Comparison of ENCODE assay signal across 8 mouse cellular contexts in the genomic region with DNA sequence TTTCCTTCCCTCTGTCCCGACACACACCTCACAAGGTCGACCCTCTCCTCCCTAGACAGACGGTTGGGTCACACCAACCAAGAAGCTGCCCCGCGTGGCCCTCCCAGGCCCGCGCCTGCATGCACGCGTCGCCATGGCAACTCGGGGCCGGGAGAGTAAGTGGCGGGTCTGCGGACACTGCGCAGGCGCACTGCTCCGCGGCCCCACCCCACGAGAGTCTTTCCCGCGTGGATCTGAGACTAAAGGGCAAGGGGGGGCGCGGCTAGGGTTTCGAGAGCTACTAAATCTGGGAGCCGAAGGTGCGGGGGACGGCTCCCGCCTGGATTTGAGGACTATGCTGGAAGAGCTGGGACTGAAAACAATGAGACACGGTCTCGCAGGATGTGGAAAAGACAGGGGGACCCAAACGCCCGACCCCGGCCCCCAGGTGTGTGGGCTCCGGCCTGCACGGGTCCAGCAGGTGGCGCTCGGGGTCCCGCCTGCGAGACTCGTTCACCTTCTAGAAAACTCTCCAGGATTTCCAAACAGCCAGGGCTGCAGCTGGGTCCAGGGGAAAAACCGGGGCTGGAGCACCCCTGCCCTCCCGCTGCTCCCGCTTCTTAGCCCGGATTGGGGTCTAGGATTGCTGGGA. TPM values are rescaled to one million over a fixed set of nuclear protein-coding genes. Genes with fewer than 3 reads are reported as not detected.
DNase-seq lines count a peak whose midpoint lies in the region; ATAC-seq and TF ChIP-seq lines count a peak whose summit lies in the region.

No protein-coding gene starts in this region.

- intact Hi-C loops in heart, postnatal 14 days (cut with DNase I) = loop anchor here (2.0 kb wide), 2 partner anchors 28 to 68 kb away; no protein-coding TSS in a partner anchor

- no peaks in the 10 kb centered on the region for H3K79me2 ChIP-seq in CH12.LX (replicated peaks; ENCODE audit: control insufficient read depth, extremely low read depth, insufficient read depth, poor library complexity, severe bottlenecking)

- no peaks in the 10 kb centered on the region for H3K36me3 ChIP-seq in CH12.LX (replicated peaks in 1 of 2; ENCODE audit: control insufficient read depth in 1 of 2, insufficient read depth in 1 of 2, low read length in 1 of 2)
- no peaks in the 10 kb centered on the region for H3K36me3 ChIP-seq in forebrain, embryonic 14.5 days (ENCODE audit: control insufficient read depth, insufficient read depth, low read length)
- no peaks in the 10 kb centered on the region for H3K36me3 ChIP-seq in lung, embryonic 14.5 days (ENCODE audit: insufficient read depth)

- peak; percentile 35 for TF ChIP-seq RAD21 in CH12.LX (IDR thresholded peaks at IDR 0.05; ENCODE audit: low read depth, low read length)

- peak overlapping the region; percentile 30; the same call in 1 of the 2 replicates for H3K9ac ChIP-seq in CH12.LX (ENCODE audit: insufficient read depth, low read depth)
- peak overlapping the region; percentile 75 for H3K9ac ChIP-seq in forebrain, embryonic 14.5 days (ENCODE audit: low read length)
- peak overlapping the region; percentile 71 for H3K9ac ChIP-seq in lung, embryonic 14.5 days

- in situ Hi-C loops in CH12.LX (cut with MboI; ENCODE audit: low pct_ligation_motif_present, low pct_unique_long_range_greater_than_20kb, low sequenced_read_pairs) = no loop called here

- peak overlapping the region in 1 of 3 experiments; percentile 43 for H3K4me3 ChIP-seq in CH12.LX (replicated peaks in 1 of 3; ENCODE audit: low read depth in 2 of 3, low read length in 2 of 3, poor library complexity in 1 of 3)
- peak overlapping the region; percentile 45 for H3K4me3 ChIP-seq in forebrain, embryonic 14.5 days (ENCODE audit: low read depth, low read length)
- peak overlapping the region; percentile 43 for H3K4me3 ChIP-seq in lung, embryonic 14.5 days (ENCODE audit: low read depth, low read length)

- TF ChIP-seq POLR2A in CH12.LX (IDR thresholded peaks at IDR 0.05; ENCODE audit: low read depth, low read length) = no peak

- no peak for TF ChIP-seq EP300 in CH12.LX (IDR thresholded peaks at IDR 0.05; ENCODE audit: low read length)

- H3K4me1 ChIP-seq in CH12.LX (ENCODE audit: control insufficient read depth in 1 of 2, insufficient read depth in 2 of 2) = peaks cover 9 to 14% of the 10 kb centered on the region in 2 experiments
- H3K4me1 ChIP-seq in forebrain, embryonic 14.5 days (ENCODE audit: control insufficient read depth, insufficient read depth, low read length) = peaks cover 46% of the 10 kb centered on the region
- H3K4me1 ChIP-seq in lung, embryonic 14.5 days (ENCODE audit: insufficient read depth) = no peaks in the 10 kb centered on the region

- TF ChIP-seq CTCF in CH12.LX (conservative IDR thresholded peaks at IDR 0.05 in 1 of 2, IDR thresholded peaks at IDR 0.05 in 1 of 2; ENCODE audit: low read depth in 2 of 2, low read length in 2 of 2) = peak in 1 of 2 experiments; percentile 78; a peak in 2 of 4 replicates
- peak; percentile 59 for TF ChIP-seq CTCF in lung, embryonic 14.5 days (IDR thresholded peaks at IDR 0.05; ENCODE audit: low read depth)

- dilution Hi-C loops in CH12.LX (cut with MboI; ENCODE audit: extremely low pct_ligation_motif_present, extremely low pct_unique_long_range_greater_than_20kb, low sequenced_read_pairs) = no loop called here

- H3K27me3 ChIP-seq in CH12.LX (replicated peaks) = peaks cover 52% of the 10 kb centered on the region
- H3K27me3 ChIP-seq in forebrain, embryonic 14.5 days (replicated peaks; ENCODE audit: control insufficient read depth, insufficient read depth, low read length) = no peaks in the 10 kb centered on the region
- H3K27me3 ChIP-seq in lung, embryonic 14.5 days (ENCODE audit: insufficient read depth, low read length) = 0 out of 2 replicates have a peak, but pooled peaks cover 4% of the 10 kb centered on the region

- peak; percentile 51 for DNase-seq in CH12.LX (ENCODE audit: extremely low read depth)
- DNase-seq in cerebellum, adult 11 months = peak; percentile 68
- DNase-seq in forebrain, embryonic 14.5 days (ENCODE audit: low spot score) = peak; percentile 88
- peak; percentile 74 to 83 for DNase-seq in heart, postnatal 14 days
- DNase-seq in layer of hippocampus, adult 8-10 months (ENCODE audit: low spot score in 2 of 2) = peak; percentile 63 to 74
- peak; percentile 89 for DNase-seq in lung, embryonic 14.5 days
- DNase-seq in ovary, postnatal 10 days (ENCODE audit: low spot score) = peak; percentile 67
- DNase-seq in thymus, postnatal 10 days (ENCODE audit: low spot score in 2 of 2) = peak; percentile 71 to 88

- H3K9me3 ChIP-seq in CH12.LX (replicated peaks; ENCODE audit: low read length) = no peaks in the 10 kb centered on the region
- H3K9me3 ChIP-seq in forebrain, embryonic 14.5 days (replicated peaks; ENCODE audit: control insufficient read depth, low read length) = no peaks in the 10 kb centered on the region
- H3K9me3 ChIP-seq in lung, embryonic 14.5 days (ENCODE audit: low read depth, low read length) = no peaks in the 10 kb centered on the region

- WGBS in forebrain, embryonic 14.5 days = 0% methylated on average over 44 of the region's 44 CpGs
- under 1% methylated on average over 44 of the region's 44 CpGs for WGBS in lung, embryonic 14.5 days

- peak overlapping the region; percentile 88 for H3K4me2 ChIP-seq in CH12.LX (ENCODE audit: insufficient read depth, low read depth, poor library complexity, severe bottlenecking)
- peak overlapping the region; percentile 95 for H3K4me2 ChIP-seq in forebrain, embryonic 14.5 days (ENCODE audit: low read length)
- peak overlapping the region; percentile 99 for H3K4me2 ChIP-seq in lung, embryonic 14.5 days

- H3K27ac ChIP-seq in CH12.LX (ENCODE audit: insufficient read depth, low read depth) = no peak overlapping the region
- peak overlapping the region; percentile 95 for H3K27ac ChIP-seq in forebrain, embryonic 14.5 days (ENCODE audit: low read depth, low read length)
- peak overlapping the region; percentile 82 for H3K27ac ChIP-seq in lung, embryonic 14.5 days (ENCODE audit: low read depth)

- peak; percentile 70 for ATAC-seq in forebrain, embryonic 14.5 days
- ATAC-seq in lung, embryonic 14.5 days (ENCODE audit: insufficient read depth) = peak; percentile 85

TF ChIP-seq in CH12.LX, 34 proteins besides CTCF, POLR2A, EP300 and RAD21 (continues in another document):
- TF ChIP-seq E2F4 (IDR thresholded peaks at IDR 0.05; ENCODE audit: insufficient replicate concordance, low read depth, low read length) (no peak), ZKSCAN1 (IDR thresholded peaks at IDR 0.05; ENCODE audit: borderline replicate concordance, low read depth, low read length) (no peak), NELFE (IDR thresholded peaks at IDR 0.05; ENCODE audit: low read depth, low read length) (no peak), PAX5 (IDR thresholded peaks at IDR 0.05; ENCODE audit: low read length) (no peak), USF2 (conservative IDR thresholded peaks at IDR 0.05; ENCODE audit: low read depth, low read length) (no peak), POLR2AphosphoS2 (IDR thresholded peaks at IDR 0.05; ENCODE audit: low read depth, low read length) (no peak), ZNF384 (IDR thresholded peaks at IDR 0.05; ENCODE audit: low read depth, low read length) (peak; percentile 64), CHD1 (IDR thresholded peaks at IDR 0.05; ENCODE audit: low read depth, low read length) (no peak), MAZ (IDR thresholded peaks at IDR 0.05; ENCODE audit: low read depth, low read length) (no peak), RCOR1 (conservative IDR thresholded peaks at IDR 0.05; ENCODE audit: low read depth, low read length) (no peak)

RNA-seq across cellular contexts. Expression of gene Dnah2, which starts 2.4 kb away (rescaled TPM):
- total RNA-seq in CH12.LX (2012; rRNA removed) (under 0.01 TPM in 1 of 2 replicates, not detected in the other), CH12.LX (2014; rRNA removed) (not detected in 2 replicates)
- 0.03 and 0.04 TPM in 2 replicates for polyA plus RNA-seq in CH12.LX (2012; ENCODE audit: insufficient read length, low read depth)
- polyA plus RNA-seq in forebrain, embryonic 14.5 days (2014; fragmentation: Nextera tagmentation; extraction: Ambion mirVana) = 2.7 and 3.8 TPM in 2 replicates
- total RNA-seq in heart, postnatal 14 days (2021) = under 1 TPM; 0.07 to 0.38 TPM
- 1 to 10 TPM; 3.1 to 6.3 (median 5.0) TPM for total RNA-seq in layer of hippocampus, adult 8-10 months (2022)
- 0.58 and 1.9 TPM in 2 replicates for polyA plus RNA-seq in lung, embryonic 14.5 days (2014; fragmentation: Nextera tagmentation; extraction: Ambion mirVana)

RNA-seq across cellular contexts. Expression of gene Efnb3, which starts 13.5 kb away (rescaled TPM):
- total RNA-seq in CH12.LX (2012; rRNA removed) = 1.1 and 1.3 TPM in 2 replicates
- 0.56 and 1.0 TPM in 2 replicates for total RNA-seq in CH12.LX (2014; rRNA removed)
- polyA plus RNA-seq in CH12.LX (2012; ENCODE audit: insufficient read length, low read depth) = 2.7 and 2.8 TPM in 2 replicates
- polyA plus RNA-seq in forebrain, embryonic 14.5 days (2014; fragmentation: Nextera tagmentation; extraction: Ambion mirVana) = 38.6 and 48.2 TPM in 2 replicates
- total RNA-seq in heart, postnatal 14 days (2021) = 10 to 100 TPM; 60.5 to 70.3 TPM
- 100 to 1,000 TPM; 115 to 132 (median 124) TPM for total RNA-seq in layer of hippocampus, adult 8-10 months (2022)
- polyA plus RNA-seq in lung, embryonic 14.5 days (2014; fragmentation: Nextera tagmentation; extraction: Ambion mirVana) = 2.8 and 3.3 TPM in 2 replicates

RNA-seq across cellular contexts. Expression of gene Wrap53, which starts 33.5 kb away (rescaled TPM):
- total RNA-seq in CH12.LX (2012; rRNA removed) (34.2 and 40.8 TPM in 2 replicates), CH12.LX (2014; rRNA removed) (25.4 and 26.4 TPM in 2 replicates)
- polyA plus RNA-seq in CH12.LX (2012; ENCODE audit: insufficient read length, low read depth) = 35.3 and 36.0 TPM in 2 replicates
- polyA plus RNA-seq in forebrain, embryonic 14.5 days (2014; fragmentation: Nextera tagmentation; extraction: Ambion mirVana) = 24.6 and 29.3 TPM in 2 replicates
- 1 to 10 TPM; 4.3 to 6.5 TPM for total RNA-seq in heart, postnatal 14 days (2021)
- total RNA-seq in layer of hippocampus, adult 8-10 months (2022) = 10 to 100 TPM; 12.2 to 17.8 (median 12.3) TPM
- 27.1 and 33.6 TPM in 2 replicates for polyA plus RNA-seq in lung, embryonic 14.5 days (2014; fragmentation: Nextera tagmentation; extraction: Ambion mirVana)

RNA-seq across cellular contexts. Expression of gene Trp53, which starts 33.6 kb away (rescaled TPM):
- total RNA-seq in CH12.LX (2012; rRNA removed) (104 and 107 TPM in 2 replicates), CH12.LX (2014; rRNA removed) (15.7 and 24.9 TPM in 2 replicates)
- polyA plus RNA-seq in CH12.LX (2012; ENCODE audit: insufficient read length, low read depth) = 309 and 372 TPM in 2 replicates
- polyA plus RNA-seq in forebrain, embryonic 14.5 days (2014; fragmentation: Nextera tagmentation; extraction: Ambion mirVana) = 111 and 113 TPM in 2 replicates
- total RNA-seq in heart, postnatal 14 days (2021) = 10 to 100 TPM; 22.1 to 27.3 TPM
- 10 to 100 TPM; 27.7 to 36.7 (median 33.7) TPM for total RNA-seq in layer of hippocampus, adult 8-10 months (2022)
- 178 and 202 TPM in 2 replicates for polyA plus RNA-seq in lung, embryonic 14.5 days (2014; fragmentation: Nextera tagmentation; extraction: Ambion mirVana)

RNA-seq across cellular contexts. Expression of gene Atp1b2, which starts 59.2 kb away (rescaled TPM):
- total RNA-seq in CH12.LX (2012; rRNA removed) (not detected in 2 replicates), CH12.LX (2014; rRNA removed) (not detected in 2 replicates)
- polyA plus RNA-seq in CH12.LX (2012; ENCODE audit: insufficient read length, low read depth) = 0.09 and 0.11 TPM in 2 replicates
- 22.0 and 31.5 TPM in 2 replicates for polyA plus RNA-seq in forebrain, embryonic 14.5 days (2014; fragmentation: Nextera tagmentation; extraction: Ambion mirVana)
- 10 to 100 TPM; 31.8 to 31.9 TPM for total RNA-seq in heart, postnatal 14 days (2021)
- 100 to 1,000 TPM; 386 to 493 (median 443) TPM for total RNA-seq in layer of hippocampus, adult 8-10 months (2022)
- polyA plus RNA-seq in lung, embryonic 14.5 days (2014; fragmentation: Nextera tagmentation; extraction: Ambion mirVana) = 6.9 and 9.8 TPM in 2 replicates

Comparison
In these comparisons a context has a peak if more than half of its experiments do, and no peak if none do; other contexts are left out.
1. RNA of gene Efnb3, which starts 13.5 kb away (total RNA-seq): 115 to 132 TPM in layer of hippocampus, adult 8-10 months and 60.5 to 70.3 TPM in heart, postnatal 14 days; 0.56 to 1.3 TPM in CH12.LX; every median in the first group is over 10 times any median in the second.
2. Peak in every context shown above with its lines, with median percentiles within 50 percentile points of each other: DNase-seq, H3K4me2 ChIP-seq and H3K9ac ChIP-seq.